Mouse (Mus musculus) G1E (cell line): Measurements from ENCODE around the gene Tet1.

Source experiments
- CTCF ChIP-seq: IDR thresholded peaks from 2 replicates; pipeline ENCODE4 v1.5.1; 2012; ENCODE audit warnings: low read depth, low read length, inconsistent platforms, mixed read lengths
- GATA1 ChIP-seq: IDR thresholded peaks from 2 replicates; pipeline ENCODE4 v1.6.1; 2012; ENCODE audit warnings: borderline replicate concordance, low read length, inconsistent platforms, mixed read lengths
- GATA2 ChIP-seq: IDR thresholded peaks from 2 replicates; pipeline ENCODE4 v1.6.1; 2012; ENCODE audit warnings: low read depth, low read length, inconsistent platforms, borderline replicate concordance
- POLR2AphosphoS5 ChIP-seq: IDR thresholded peaks from 2 replicates; pipeline ENCODE4 v1.6.1; 2012; ENCODE audit warnings: low read depth, low read length, inconsistent platforms; ENCODE audit not compliant: insufficient replicate concordance
- TAL1 ChIP-seq: conservative IDR thresholded peaks from 2 replicates; pipeline ENCODE4 v1.6.1; 2012; ENCODE audit warnings: low read depth, low read length, inconsistent platforms, mixed read lengths

GRCm38 (mm10) chr10:62837987-62838386 lies 70.8 kb downstream of the Tet1 start:
- TF ChIP-seq TAL1 (no peak), GATA1 (no peak), GATA2 (no peak), CTCF (no peak), POLR2AphosphoS5 (no peak)
